Mouse (Mus musculus): ENCODE measurements around the gene Wwtr1.

Wwtr1 gene

GRCm38 (mm10) chr3:57575660-57576055 lies at the start of gene Wwtr1:
Gene Wwtr1 (minus strand): TSS chr3:57575910.
- DNase-seq (ENCODE audit: low read depth, low spot score), result peak; percentile 95

- DNase-seq (ENCODE audit: low read depth, low spot score), result peak; percentile 33
Measured at GRCm38 (mm10) chr3:57619718-57620117, 44.0 kb upstream of the Wwtr1 start.

- no peak for DNase-seq (ENCODE audit: low read depth, low spot score)
Measured at GRCm38 (mm10) chr3:57615652-57616051, 39.9 kb upstream of the Wwtr1 start.

GRCm38 (mm10) chr3:57612430-57612997 lies 36.8 kb upstream of the Wwtr1 start:
- DNase-seq (ENCODE audit: low read depth, low spot score), result no peak

- peak; percentile 15 for DNase-seq (ENCODE audit: low read depth, low spot score)
Measured at GRCm38 (mm10) chr3:57611776-57612175, 36.1 kb upstream of the Wwtr1 start.

GRCm38 (mm10) chr3:57604618-57605015 lies 28.9 kb upstream of the Wwtr1 start:
- peak; percentile 37 for DNase-seq (ENCODE audit: low read depth, low spot score)

- no peak for DNase-seq (ENCODE audit: low read depth, low spot score)
Measured at GRCm38 (mm10) chr3:57603891-57604617, 28.3 kb upstream of the Wwtr1 start.

- DNase-seq (ENCODE audit: low read depth, low spot score), result no peak
Measured at GRCm38 (mm10) chr3:57602610-57603009, 26.9 kb upstream of the Wwtr1 start.

GRCm38 (mm10) chr3:57596566-57596965 lies 20.9 kb upstream of the Wwtr1 start:
- no peak for DNase-seq (ENCODE audit: low read depth, low spot score)

- no peak for DNase-seq (ENCODE audit: low read depth, low spot score)
Measured at GRCm38 (mm10) chr3:57595506-57595905, 19.8 kb upstream of the Wwtr1 start.

- no peak for DNase-seq (ENCODE audit: low read depth, low spot score)
Measured at GRCm38 (mm10) chr3:57585967-57586366, 10.3 kb upstream of the Wwtr1 start.

- DNase-seq (ENCODE audit: low read depth, low spot score), result peak; percentile 85
Measured at GRCm38 (mm10) chr3:57583533-57583932, 7.8 kb upstream of the Wwtr1 start.

- no peak for DNase-seq (ENCODE audit: low read depth, low spot score)
Measured at GRCm38 (mm10) chr3:57580426-57581195, 4.9 kb upstream of the Wwtr1 start.

- peak; percentile 75 for DNase-seq (ENCODE audit: low read depth, low spot score)
Measured at GRCm38 (mm10) chr3:57576056-57576824, 530 bp upstream of the Wwtr1 start.

GRCm38 (mm10) chr3:57574885-57575659 lies 638 bp downstream of the Wwtr1 start:
- DNase-seq (ENCODE audit: low read depth, low spot score), result peak; percentile 18

GRCm38 (mm10) chr3:57573898-57574570 lies 1.7 kb downstream of the Wwtr1 start:
- no peak for DNase-seq (ENCODE audit: low read depth, low spot score)

GRCm38 (mm10) chr3:57572331-57572975 lies 3.3 kb downstream of the Wwtr1 start:
- DNase-seq (ENCODE audit: low read depth, low spot score), result no peak

GRCm38 (mm10) chr3:57566655-57567054 lies 9.1 kb downstream of the Wwtr1 start:
- no peak for DNase-seq (ENCODE audit: low read depth, low spot score)

- no peak for DNase-seq (ENCODE audit: low read depth, low spot score)
Measured at GRCm38 (mm10) chr3:57563627-57564026, 12.1 kb downstream of the Wwtr1 start.

- no peak for DNase-seq (ENCODE audit: low read depth, low spot score)
Measured at GRCm38 (mm10) chr3:57562996-57563506, 12.7 kb downstream of the Wwtr1 start.

Measured in ES-CJ7 (cell line).